Mouse (Mus musculus): ENCODE results near the gene Gm21983. TPM values are rescaled to one million over a fixed set of nuclear protein-coding genes. Genes with fewer than 3 reads are reported as not detected.
A peak's percentile ranks its signal among the peaks of the same experiment; 100 is the strongest.

Gene Gm21983
- total and polyA plus RNA-seq, 3 experiments, result 0.16 TPM; not detected in 2

DNA sequence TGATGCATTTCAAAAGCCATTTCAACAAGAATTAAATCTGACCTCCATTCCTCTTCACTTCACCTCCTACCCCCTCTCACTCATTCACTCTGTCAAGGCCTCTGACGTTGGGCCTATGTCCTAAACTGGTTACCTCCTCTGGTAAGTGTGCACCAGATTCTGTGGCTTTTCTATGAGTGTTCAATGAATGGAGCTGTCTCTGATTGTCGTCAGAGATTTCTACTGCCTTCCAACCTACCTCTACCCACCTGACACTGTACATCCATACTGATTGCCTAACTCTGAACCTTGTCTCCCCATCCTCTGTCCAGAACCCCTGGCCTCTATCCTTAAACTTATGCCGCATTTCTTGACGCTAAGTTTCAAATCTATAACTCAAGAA lies 3.0 kb downstream of the Gm21983 start:
- Histone ChIP-seq H3K9ac (ENCODE audit: low read depth, low read length) (peak overlapping the region; percentile 58), H3K27ac (peak overlapping the region; percentile 98), H3K27me3 (ENCODE audit: control insufficient read depth, insufficient read depth, low read length) (no peaks in the 10 kb centered on the region), H3K36me3 (ENCODE audit: control insufficient read depth, insufficient read depth, low read length) (no peaks in the 10 kb centered on the region), H3K4me1 (ENCODE audit: control insufficient read depth, insufficient read depth, low read length) (peaks cover 4% of the 10 kb centered on the region; the same call in 1 of the 2 replicates), H3K4me3 (peak overlapping the region; percentile 94), H3K79me2 (replicated peaks; ENCODE audit: control insufficient read depth, insufficient read depth, low read length) (no peaks in the 10 kb centered on the region)
- WGBS, result 18% methylated on average over 4 of the region's 4 CpGs
- TF ChIP-seq POLR2A (IDR thresholded peaks at IDR 0.05; ENCODE audit: insufficient read depth, low read depth, low read length) (no peak), EP300 (IDR thresholded peaks at IDR 0.05; ENCODE audit: insufficient read depth, low read depth, low read length) (no peak), CTCF (IDR thresholded peaks at IDR 0.05) (no peak)
- intact Hi-C loops (cut with DNase I), result loop anchor here (2.0 kb wide), 1 partner anchor 17 kb away; no protein-coding TSS in a partner anchor
- no peak for DNase-seq

DNA sequence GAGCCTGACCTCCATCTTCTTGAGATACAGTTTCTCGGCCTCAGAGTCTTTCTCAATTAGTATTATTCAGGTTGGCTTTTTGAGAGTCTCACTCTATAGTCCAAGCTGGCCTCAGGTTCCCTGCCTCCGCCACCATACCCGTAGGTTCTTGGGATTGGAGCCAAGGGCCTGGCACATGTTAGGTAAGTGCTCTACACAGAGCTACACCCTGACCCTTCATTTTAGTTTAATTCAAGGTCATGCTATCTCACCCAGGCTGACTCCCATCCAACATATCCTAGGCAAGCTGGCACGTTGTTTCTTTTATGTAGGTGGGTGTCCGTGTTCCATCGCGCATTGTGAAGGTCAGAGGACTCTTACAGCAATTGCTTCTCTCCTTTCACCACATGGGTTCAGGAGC lies 6.0 kb downstream of the Gm21983 start:
- Histone ChIP-seq H3K27ac (no peak overlapping the region), H3K36me3 (ENCODE audit: control insufficient read depth, insufficient read depth, low read length) (no peaks in the 10 kb centered on the region), H3K27me3 (ENCODE audit: control insufficient read depth, insufficient read depth, low read length) (no peaks in the 10 kb centered on the region), H3K4me3 (no peak overlapping the region), H3K9ac (ENCODE audit: low read depth, low read length) (no peak overlapping the region), H3K79me2 (replicated peaks; ENCODE audit: control insufficient read depth, insufficient read depth, low read length) (no peaks in the 10 kb centered on the region), H3K4me1 (ENCODE audit: control insufficient read depth, insufficient read depth, low read length) (no peaks in the 10 kb centered on the region)
- no peak for DNase-seq
- no peak for TF ChIP-seq EP300 (IDR thresholded peaks at IDR 0.05; ENCODE audit: insufficient read depth, low read depth, low read length)
- no peak for TF ChIP-seq POLR2A (IDR thresholded peaks at IDR 0.05; ENCODE audit: insufficient read depth, low read depth, low read length)
- TF ChIP-seq CTCF (IDR thresholded peaks at IDR 0.05), result no peak
- WGBS, result 82% methylated on average over 7 of the region's 7 CpGs
- intact Hi-C loops (cut with DNase I), result no loop called here

DNA sequence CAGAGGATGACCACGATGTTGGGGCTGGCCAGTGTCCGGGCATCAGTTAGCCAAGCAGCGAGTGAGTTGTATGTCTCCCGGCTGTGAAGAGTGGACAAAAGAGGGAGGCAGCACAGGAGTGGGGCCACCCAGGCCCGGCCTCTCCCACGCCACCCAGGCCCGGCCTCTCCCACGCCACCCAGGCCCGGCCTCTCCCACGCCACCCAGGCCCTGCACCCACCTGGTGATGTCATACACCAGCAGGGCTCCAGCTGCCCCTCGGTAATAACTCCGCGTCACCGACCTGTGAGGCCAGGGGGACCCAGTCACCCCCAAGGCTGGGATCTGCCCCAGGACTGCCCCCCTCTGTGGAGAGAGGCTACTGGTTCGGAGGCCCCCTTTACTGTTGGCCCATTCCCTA lies 6.4 kb downstream of the Gm21983 start:
- Histone ChIP-seq H3K36me3 (ENCODE audit: control insufficient read depth, insufficient read depth, low read length) (no peaks in the 10 kb centered on the region), H3K79me2 (replicated peaks; ENCODE audit: control insufficient read depth, insufficient read depth, low read length) (no peaks in the 10 kb centered on the region), H3K4me3 (no peak overlapping the region), H3K4me1 (ENCODE audit: control insufficient read depth, insufficient read depth, low read length) (no peaks in the 10 kb centered on the region), H3K27me3 (ENCODE audit: control insufficient read depth, insufficient read depth, low read length) (no peaks in the 10 kb centered on the region), H3K27ac (no peak overlapping the region), H3K9ac (ENCODE audit: low read depth, low read length) (no peak overlapping the region)
- DNase-seq, result no peak
- 95% methylated on average over 15 of the region's 15 CpGs for WGBS
- intact Hi-C loops (cut with DNase I), result no loop called here
- TF ChIP-seq CTCF (IDR thresholded peaks at IDR 0.05) (no peak), EP300 (IDR thresholded peaks at IDR 0.05; ENCODE audit: insufficient read depth, low read depth, low read length) (no peak), POLR2A (IDR thresholded peaks at IDR 0.05; ENCODE audit: insufficient read depth, low read depth, low read length) (no peak)

DNA sequence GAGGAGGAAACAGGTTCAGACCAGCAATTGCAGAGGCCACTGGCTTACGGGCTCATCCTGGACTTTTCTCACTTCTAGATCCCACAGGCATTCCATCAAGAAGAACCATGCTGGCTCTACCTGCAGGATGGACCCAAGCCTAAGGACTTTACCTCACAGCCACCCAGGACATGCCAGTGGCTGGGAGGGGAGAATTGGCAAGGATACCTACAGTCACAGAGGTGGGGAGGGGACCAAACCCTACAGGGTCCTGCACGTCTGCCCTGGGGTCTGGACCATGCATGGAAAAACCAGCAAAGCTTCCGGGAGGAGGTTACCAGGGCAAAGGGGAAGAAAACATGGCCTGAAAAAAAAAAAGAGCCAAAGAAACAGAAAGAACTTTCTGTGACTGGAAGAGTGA lies 9.9 kb downstream of the Gm21983 start:
- Histone ChIP-seq H3K27me3 (ENCODE audit: control insufficient read depth, insufficient read depth, low read length) (no peaks in the 10 kb centered on the region), H3K36me3 (ENCODE audit: control insufficient read depth, insufficient read depth, low read length) (no peaks in the 10 kb centered on the region), H3K27ac (no peak overlapping the region), H3K4me3 (no peak overlapping the region), H3K79me2 (replicated peaks; ENCODE audit: control insufficient read depth, insufficient read depth, low read length) (no peaks in the 10 kb centered on the region), H3K9ac (ENCODE audit: low read depth, low read length) (no peak overlapping the region), H3K4me1 (ENCODE audit: control insufficient read depth, insufficient read depth, low read length) (peaks cover 6% of the 10 kb centered on the region)
- intact Hi-C loops (cut with DNase I), result no loop called here
- TF ChIP-seq POLR2A (IDR thresholded peaks at IDR 0.05; ENCODE audit: insufficient read depth, low read depth, low read length) (no peak), CTCF (IDR thresholded peaks at IDR 0.05) (no peak), EP300 (IDR thresholded peaks at IDR 0.05; ENCODE audit: insufficient read depth, low read depth, low read length) (no peak)
- WGBS, result 82% methylated on average over 3 of the region's 3 CpGs
- DNase-seq, result no peak

DNA sequence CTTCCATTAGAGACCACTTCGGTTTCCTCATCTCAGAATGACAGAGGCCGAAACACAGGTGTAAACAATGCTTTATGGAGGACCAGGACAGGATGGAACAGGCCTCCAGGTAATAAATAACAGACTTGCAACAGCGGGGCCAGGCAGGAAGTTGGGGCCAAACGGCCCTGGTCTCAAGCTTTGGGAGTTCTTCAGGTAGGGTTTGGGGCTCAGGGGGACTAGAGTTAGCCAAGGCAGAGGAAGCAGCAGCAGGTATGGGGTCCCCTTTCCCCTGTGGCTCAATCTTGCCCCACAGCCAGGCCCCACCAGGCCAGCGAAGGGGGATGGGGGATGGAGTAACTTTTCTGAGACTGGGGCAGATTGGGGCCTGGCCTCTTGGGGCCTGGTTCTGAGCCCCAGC lies 12.5 kb downstream of the Gm21983 start:
- no peak overlapping the region for H3K4me3 ChIP-seq
- no peak for TF ChIP-seq CTCF (IDR thresholded peaks at IDR 0.05)
- no peak for TF ChIP-seq EP300 (IDR thresholded peaks at IDR 0.05; ENCODE audit: insufficient read depth, low read depth, low read length)
- TF ChIP-seq POLR2A (IDR thresholded peaks at IDR 0.05; ENCODE audit: insufficient read depth, low read depth, low read length), result no peak
- H3K9ac ChIP-seq (ENCODE audit: low read depth, low read length), result no peak overlapping the region
- no peak for DNase-seq
- H3K79me2 ChIP-seq (replicated peaks; ENCODE audit: control insufficient read depth, insufficient read depth, low read length), result peaks cover 8% of the 10 kb centered on the region
- 94% methylated on average over 5 of the region's 5 CpGs for WGBS
- H3K27ac ChIP-seq, result no peak overlapping the region
- H3K27me3 ChIP-seq (ENCODE audit: control insufficient read depth, insufficient read depth, low read length), result no peaks in the 10 kb centered on the region
- H3K36me3 ChIP-seq (ENCODE audit: control insufficient read depth, insufficient read depth, low read length), result peaks cover 2% of the 10 kb centered on the region; the same call in 1 of the 2 replicates
- peaks cover 15% of the 10 kb centered on the region for H3K4me1 ChIP-seq (ENCODE audit: control insufficient read depth, insufficient read depth, low read length)
- intact Hi-C loops (cut with DNase I), result loop anchor here (10.0 kb wide), 1 partner anchor 306 kb away; the partner anchor contains the start of gene Sertad3

DNA sequence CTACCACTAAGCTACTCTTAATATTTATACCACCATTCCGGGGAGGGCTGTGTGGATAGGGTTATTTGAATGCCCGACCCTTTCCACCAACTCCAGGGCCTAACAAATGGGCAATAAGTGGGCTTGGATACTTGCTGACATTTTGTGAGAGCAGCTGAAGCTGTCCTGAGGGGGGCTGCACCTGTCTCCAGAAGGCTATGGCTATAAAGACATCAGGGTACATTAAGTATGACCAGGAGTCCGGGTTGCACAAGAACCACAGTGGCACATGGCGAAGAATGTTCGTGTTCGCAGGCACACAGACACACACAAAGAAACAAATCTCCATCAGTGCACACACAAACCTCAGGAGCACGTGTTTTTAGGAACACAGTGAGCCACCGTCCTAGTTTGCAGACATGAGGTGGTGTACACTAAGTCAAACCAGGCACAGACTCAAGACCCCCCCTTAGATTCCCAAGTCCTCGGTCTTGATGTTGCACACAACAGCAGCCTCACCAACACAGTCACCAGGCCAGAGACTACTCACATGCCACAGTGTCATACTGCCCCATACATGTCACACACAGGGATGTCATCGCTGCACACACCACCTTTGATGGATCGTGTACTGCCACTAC lies 13.3 kb downstream of the Gm21983 start:
- WGBS, result 70% methylated on average over 11 of the region's 11 CpGs
- Histone ChIP-seq H3K27me3 (ENCODE audit: control insufficient read depth, insufficient read depth, low read length) (no peaks in the 10 kb centered on the region), H3K4me1 (ENCODE audit: control insufficient read depth, insufficient read depth, low read length) (peaks cover 23% of the 10 kb centered on the region), H3K27ac (peak overlapping the region; percentile 95), H3K4me3 (peak overlapping the region; percentile 72), H3K36me3 (ENCODE audit: control insufficient read depth, insufficient read depth, low read length) (peaks cover 4% of the 10 kb centered on the region; the same call in 1 of the 2 replicates), H3K9ac (ENCODE audit: low read depth, low read length) (peak overlapping the region; percentile 65), H3K79me2 (replicated peaks; ENCODE audit: control insufficient read depth, insufficient read depth, low read length) (peaks cover 8% of the 10 kb centered on the region)
- TF ChIP-seq EP300 (IDR thresholded peaks at IDR 0.05; ENCODE audit: insufficient read depth, low read depth, low read length), result no peak
- TF ChIP-seq POLR2A (IDR thresholded peaks at IDR 0.05; ENCODE audit: insufficient read depth, low read depth, low read length), result no peak
- TF ChIP-seq CTCF (IDR thresholded peaks at IDR 0.05), result no peak
- intact Hi-C loops (cut with DNase I), result loop anchor here (2.0 to 10.0 kb wide), 2 partner anchors 27 to 307 kb away; partner anchors contain the start of genes BC024978 and Sertad3
- DNase-seq, result no peak

Data from heart, adult 2 months (tissue).